Mouse (Mus musculus): ENCODE results near the gene Tmem217. TPM values are rescaled to one million over a fixed set of nuclear protein-coding genes. Genes with fewer than 3 reads are reported as not detected.

Tmem217 gene
- polyA plus RNA-seq, 1 experiment: not detected

GRCm38 (mm10) chr17:29484431-29484830 lies 67.8 kb downstream of the Tmem217 start:
- Histone ChIP-seq H3K4me3 (replicated peaks; ENCODE audit: control insufficient read depth, low read depth, low read length) (no peak overlapping the region), H3K4me1 (ENCODE audit: control insufficient read depth, insufficient read depth, low read length) (no peaks in the 10 kb centered on the region; the same call in 1 of the 2 replicates), H3K27ac (ENCODE audit: control insufficient read depth, insufficient read depth, low read depth, low read length, poor library complexity) (no peak overlapping the region)
- WGBS: 89% methylated on average over 2 of the region's 2 CpGs
- no peak for TF ChIP-seq CTCF (IDR thresholded peaks at IDR 0.05; ENCODE audit: control insufficient read depth, insufficient read depth, low read length)
- no peak for TF ChIP-seq POLR2A (IDR thresholded peaks at IDR 0.05; ENCODE audit: borderline replicate concordance, control insufficient read depth, low read depth, low read length)

DNA sequence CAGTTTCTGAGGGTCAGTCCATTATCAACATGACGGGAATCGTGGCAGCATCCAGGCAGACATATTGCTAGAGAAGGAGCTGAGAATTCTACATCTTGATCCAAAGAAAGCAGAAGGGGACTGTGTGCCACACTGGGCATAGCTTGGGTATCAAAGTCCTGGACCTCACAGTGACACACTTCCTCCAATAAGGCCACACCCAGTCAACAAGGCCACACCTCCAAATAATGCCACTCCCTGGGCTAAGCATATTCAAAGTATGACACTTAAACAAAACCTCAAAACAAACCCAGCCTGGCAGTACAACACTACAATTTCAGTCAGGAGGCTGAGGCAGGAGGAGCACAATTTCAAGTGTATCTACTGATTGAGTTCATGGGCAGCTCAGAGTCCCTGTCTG lies 68.9 kb downstream of the Tmem217 start:
- Histone ChIP-seq H3K4me1 (ENCODE audit: control insufficient read depth, insufficient read depth, low read length) (no peaks in the 10 kb centered on the region), H3K4me3 (replicated peaks; ENCODE audit: control insufficient read depth, low read depth, low read length) (no peak overlapping the region), H3K27ac (ENCODE audit: control insufficient read depth, insufficient read depth, low read depth, low read length, poor library complexity) (no peak overlapping the region)
- TF ChIP-seq CTCF (IDR thresholded peaks at IDR 0.05; ENCODE audit: control insufficient read depth, insufficient read depth, low read length) (no peak), POLR2A (IDR thresholded peaks at IDR 0.05; ENCODE audit: borderline replicate concordance, control insufficient read depth, low read depth, low read length) (no peak)
- 87% methylated on average over 2 of the region's 2 CpGs for WGBS

DNA sequence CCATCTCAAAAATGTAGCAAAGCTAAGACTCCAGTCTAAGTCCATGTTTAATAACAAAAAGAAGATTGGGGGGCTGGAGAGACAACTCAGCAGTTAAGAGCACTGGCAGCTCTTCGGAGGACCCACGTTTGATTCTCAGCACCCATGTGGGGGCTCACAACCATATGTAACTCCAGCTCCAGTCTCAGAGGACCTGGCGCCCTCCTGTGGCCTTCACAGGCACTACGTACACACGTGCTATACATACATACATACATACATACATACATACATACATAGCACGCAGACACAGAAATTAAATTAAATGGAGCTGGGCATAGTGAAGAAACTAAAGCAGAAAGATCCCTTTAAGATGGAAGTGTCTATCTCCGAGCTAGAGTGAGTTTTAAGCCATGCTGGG lies 69.6 kb downstream of the Tmem217 start:
- H3K4me3 ChIP-seq (replicated peaks; ENCODE audit: control insufficient read depth, low read depth, low read length): no peak overlapping the region
- no peaks in the 10 kb centered on the region for H3K4me1 ChIP-seq (ENCODE audit: control insufficient read depth, insufficient read depth, low read length)
- no peak overlapping the region for H3K27ac ChIP-seq (ENCODE audit: control insufficient read depth, insufficient read depth, low read depth, low read length, poor library complexity)
- peak; percentile 6; the same call in 1 of the 2 replicates for TF ChIP-seq CTCF (IDR thresholded peaks at IDR 0.05; ENCODE audit: control insufficient read depth, insufficient read depth, low read length)
- TF ChIP-seq POLR2A (IDR thresholded peaks at IDR 0.05; ENCODE audit: borderline replicate concordance, control insufficient read depth, low read depth, low read length): no peak
- 80% methylated on average over 7 of the region's 7 CpGs for WGBS

DNA sequence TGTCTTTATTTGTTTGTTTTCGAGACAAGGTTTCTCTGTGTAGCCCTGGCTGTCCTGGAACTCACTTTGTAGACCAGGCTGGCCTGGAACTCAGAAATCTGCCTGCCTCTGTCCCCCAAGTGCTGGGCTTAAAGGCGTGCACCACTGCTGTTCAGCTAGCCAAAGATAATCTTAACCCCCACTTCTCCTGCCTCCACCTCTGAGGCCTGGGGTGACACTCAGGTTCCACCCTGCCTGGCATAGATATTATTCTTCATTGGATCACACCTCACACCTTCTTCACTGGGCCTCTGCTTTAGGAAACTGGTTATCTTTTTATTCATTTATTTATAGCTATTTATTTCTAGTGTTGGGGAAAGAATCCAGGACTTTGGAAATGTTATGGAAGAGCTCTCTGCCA lies 71.9 kb downstream of the Tmem217 start:
- TF ChIP-seq POLR2A (IDR thresholded peaks at IDR 0.05; ENCODE audit: borderline replicate concordance, control insufficient read depth, low read depth, low read length): no peak
- no peak for TF ChIP-seq CTCF (IDR thresholded peaks at IDR 0.05; ENCODE audit: control insufficient read depth, insufficient read depth, low read length)
- no peaks in the 10 kb centered on the region for H3K4me1 ChIP-seq (ENCODE audit: control insufficient read depth, insufficient read depth, low read length)
- H3K27ac ChIP-seq (ENCODE audit: control insufficient read depth, insufficient read depth, low read depth, low read length, poor library complexity): no peak overlapping the region
- no peak overlapping the region for H3K4me3 ChIP-seq (replicated peaks; ENCODE audit: control insufficient read depth, low read depth, low read length)
- 78% methylated on average over 2 of the region's 2 CpGs for WGBS

DNA sequence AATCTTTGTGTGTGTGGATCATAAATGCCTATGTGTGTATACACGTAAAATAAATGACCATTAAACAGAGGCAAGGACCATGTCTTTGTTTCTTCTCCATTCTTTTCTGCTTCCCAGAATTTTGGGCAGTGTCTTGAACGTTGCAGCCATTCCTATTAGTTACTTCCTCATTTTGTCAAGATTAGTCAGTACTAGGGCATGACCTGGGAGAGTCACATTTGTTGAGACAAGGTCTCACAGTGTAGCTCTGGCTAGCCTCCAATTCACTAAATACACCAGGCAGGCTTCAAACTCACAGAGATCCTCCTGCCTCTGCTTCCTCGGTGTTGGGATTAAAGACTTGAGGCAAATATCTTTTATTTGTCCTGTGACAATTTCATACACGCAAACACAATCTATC lies 73.9 kb downstream of the Tmem217 start:
- H3K4me1 ChIP-seq (ENCODE audit: control insufficient read depth, insufficient read depth, low read length): no peaks in the 10 kb centered on the region
- no peak for TF ChIP-seq POLR2A (IDR thresholded peaks at IDR 0.05; ENCODE audit: borderline replicate concordance, control insufficient read depth, low read depth, low read length)
- no peak for TF ChIP-seq CTCF (IDR thresholded peaks at IDR 0.05; ENCODE audit: control insufficient read depth, insufficient read depth, low read length)
- no peak overlapping the region for H3K4me3 ChIP-seq (replicated peaks; ENCODE audit: control insufficient read depth, low read depth, low read length)
- no peak overlapping the region for H3K27ac ChIP-seq (ENCODE audit: control insufficient read depth, insufficient read depth, low read depth, low read length, poor library complexity)
- 56% methylated on average over 4 of the region's 4 CpGs for WGBS

DNA sequence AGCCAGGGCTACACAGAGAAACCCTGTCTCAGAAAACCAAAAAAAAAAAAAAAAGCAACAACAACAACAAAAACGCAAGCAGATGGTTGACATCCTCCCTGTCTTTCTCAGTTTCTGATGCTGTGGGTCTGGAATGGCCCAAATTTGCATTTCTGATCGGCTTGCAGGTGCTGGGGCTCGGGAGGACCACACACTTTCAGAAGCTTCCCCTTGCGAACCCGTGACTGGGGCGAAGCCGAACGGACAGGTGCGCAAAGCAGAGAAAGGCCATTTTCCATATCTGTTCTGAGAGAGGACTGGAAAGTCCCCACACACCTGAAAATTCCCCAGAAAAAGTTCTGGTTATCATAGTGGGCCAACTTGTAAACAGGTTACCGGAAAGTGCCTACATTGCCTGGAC lies 74.8 kb downstream of the Tmem217 start:
- no peak overlapping the region for H3K27ac ChIP-seq (ENCODE audit: control insufficient read depth, insufficient read depth, low read depth, low read length, poor library complexity)
- 85% methylated on average over 10 of the region's 10 CpGs for WGBS
- no peaks in the 10 kb centered on the region for H3K4me1 ChIP-seq (ENCODE audit: control insufficient read depth, insufficient read depth, low read length)
- no peak overlapping the region for H3K4me3 ChIP-seq (replicated peaks; ENCODE audit: control insufficient read depth, low read depth, low read length)
- TF ChIP-seq CTCF (IDR thresholded peaks at IDR 0.05; ENCODE audit: control insufficient read depth, insufficient read depth, low read length) (no peak), POLR2A (IDR thresholded peaks at IDR 0.05; ENCODE audit: borderline replicate concordance, control insufficient read depth, low read depth, low read length) (no peak)

DNA sequence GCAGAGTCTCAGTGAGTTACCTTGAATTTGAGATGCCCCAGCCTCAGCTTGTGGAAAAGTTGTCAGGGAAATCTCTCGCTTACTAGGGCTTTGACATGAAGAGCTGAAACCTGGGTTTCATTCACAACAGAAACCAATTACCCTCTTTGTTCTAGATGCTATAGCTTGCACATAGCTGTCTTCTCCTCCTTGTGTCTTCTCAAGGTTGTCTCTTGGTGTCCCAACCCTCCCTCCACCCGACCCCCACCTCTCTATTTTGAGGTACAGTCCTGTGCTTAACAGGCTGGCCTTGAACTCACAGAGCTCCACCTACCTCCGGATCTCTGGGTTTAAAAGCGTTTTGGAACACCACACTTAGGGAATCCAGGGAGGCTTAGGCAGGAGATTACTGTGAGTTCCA lies 75.7 kb downstream of the Tmem217 start:
- Histone ChIP-seq H3K4me3 (replicated peaks; ENCODE audit: control insufficient read depth, low read depth, low read length) (no peak overlapping the region), H3K4me1 (ENCODE audit: control insufficient read depth, insufficient read depth, low read length) (no peaks in the 10 kb centered on the region), H3K27ac (ENCODE audit: control insufficient read depth, insufficient read depth, low read depth, low read length, poor library complexity) (no peak overlapping the region)
- WGBS: 75% methylated on average over 4 of the region's 4 CpGs
- no peak for TF ChIP-seq CTCF (IDR thresholded peaks at IDR 0.05; ENCODE audit: control insufficient read depth, insufficient read depth, low read length)
- TF ChIP-seq POLR2A (IDR thresholded peaks at IDR 0.05; ENCODE audit: borderline replicate concordance, control insufficient read depth, low read depth, low read length): no peak

Other genes starting within 250 kb of the Tmem217 start
- 71.5 and 171 TPM in 2 replicates for gene Pi16, start 234.7 kb downstream of the Tmem217 start, polyA plus RNA-seq (2011; ENCODE audit: insufficient read depth, insufficient read length, low replicate concordance, missing spikeins)
- 111 and 170 TPM in 2 replicates for gene Mtch1, start 204.5 kb downstream of the Tmem217 start, polyA plus RNA-seq (2011; ENCODE audit: insufficient read depth, insufficient read length, low replicate concordance, missing spikeins)
- 25.2 and 41.8 TPM in 2 replicates for gene Fgd2, start 191.5 kb downstream of the Tmem217 start, polyA plus RNA-seq (2011; ENCODE audit: insufficient read depth, insufficient read length, low replicate concordance, missing spikeins)
- 172 and 208 TPM in 2 replicates for gene Pim1, start 61.6 kb downstream of the Tmem217 start, polyA plus RNA-seq (2011; ENCODE audit: insufficient read depth, insufficient read length, low replicate concordance, missing spikeins)
- gene Gm17657, start 2.7 kb downstream of the Tmem217 start, polyA plus RNA-seq (2011; ENCODE audit: insufficient read depth, insufficient read length, low replicate concordance, missing spikeins): 0.65 TPM in 1 of 2 replicates, not detected in the other
- 4.1 and 9.9 TPM in 2 replicates for gene Tbc1d22b, start 2.6 kb downstream of the Tmem217 start, polyA plus RNA-seq (2011; ENCODE audit: insufficient read depth, insufficient read length, low replicate concordance, missing spikeins)
- 50.5 and 59.1 TPM in 2 replicates for gene Rnf8, start 62.4 kb upstream of the Tmem217 start, polyA plus RNA-seq (2011; ENCODE audit: insufficient read depth, insufficient read length, low replicate concordance, missing spikeins)
- gene Gm28043, start 62.5 kb upstream of the Tmem217 start, polyA plus RNA-seq (2011; ENCODE audit: insufficient read depth, insufficient read length, low replicate concordance, missing spikeins): 5.5 and 6.4 TPM in 2 replicates
- 49.8 and 90.6 TPM in 2 replicates for gene Cmtr1, start 108.2 kb upstream of the Tmem217 start, polyA plus RNA-seq (2011; ENCODE audit: insufficient read depth, insufficient read length, low replicate concordance, missing spikeins)
- gene Ccdc167, start 164.7 kb upstream of the Tmem217 start, polyA plus RNA-seq (2011; ENCODE audit: insufficient read depth, insufficient read length, low replicate concordance, missing spikeins): 24.2 and 28.3 TPM in 2 replicates

All from bone marrow, adult 2 months (tissue).